Mouse (Mus musculus) cortical plate, adult 2 months (tissue): ENCODE data around the gene Otop2.

Experiments used
- CTCF ChIP-seq: fragments of 200-500 bp; IDR thresholded peaks from 2 replicates; pipeline ENCODE4 v1.5.1; 2011; ENCODE audit warnings: mild to moderate bottlenecking, control low read depth, low read length; ENCODE audit not compliant: insufficient read depth; ENCODE audit errors: extremely low read depth
- POLR2A ChIP-seq: fragments of 200-500 bp; IDR thresholded peaks from 2 replicates; pipeline ENCODE4 v1.6.1; 2011; ENCODE audit warnings: mild to moderate bottlenecking, low read length, control low read depth; ENCODE audit not compliant: insufficient read depth; ENCODE audit errors: extremely low read depth

GRCm38 (mm10) chr11:115300745-115301144, 6.2 kb upstream of the Otop2 start:
- TF ChIP-seq POLR2A (no peak), CTCF (no peak)
